Mouse (Mus musculus) megakaryocyte, embryonic 14.5 days (primary cell): ENCODE data around the gene Ifnar1.

ENCODE experiments used
- FLI1 ChIP-seq: IDR thresholded peaks from 2 replicates; pipeline ENCODE4 v1.6.1; 2012; ENCODE audit warnings: low read length, inconsistent platforms, mixed read lengths
- GATA1 ChIP-seq: IDR thresholded peaks from 3 replicates; pipeline ENCODE4 v1.6.1; 2012; ENCODE audit warnings: mixed read lengths, low read length, inconsistent platforms, borderline replicate concordance

- TF ChIP-seq GATA1 (no peak), FLI1 (no peak)
Measured at GRCm38 (mm10) chr16:91495501-91495900, 10.5 kb downstream of the Ifnar1 start.
